ENCODE assay signal across 8 mouse cellular contexts in the genomic region with DNA sequence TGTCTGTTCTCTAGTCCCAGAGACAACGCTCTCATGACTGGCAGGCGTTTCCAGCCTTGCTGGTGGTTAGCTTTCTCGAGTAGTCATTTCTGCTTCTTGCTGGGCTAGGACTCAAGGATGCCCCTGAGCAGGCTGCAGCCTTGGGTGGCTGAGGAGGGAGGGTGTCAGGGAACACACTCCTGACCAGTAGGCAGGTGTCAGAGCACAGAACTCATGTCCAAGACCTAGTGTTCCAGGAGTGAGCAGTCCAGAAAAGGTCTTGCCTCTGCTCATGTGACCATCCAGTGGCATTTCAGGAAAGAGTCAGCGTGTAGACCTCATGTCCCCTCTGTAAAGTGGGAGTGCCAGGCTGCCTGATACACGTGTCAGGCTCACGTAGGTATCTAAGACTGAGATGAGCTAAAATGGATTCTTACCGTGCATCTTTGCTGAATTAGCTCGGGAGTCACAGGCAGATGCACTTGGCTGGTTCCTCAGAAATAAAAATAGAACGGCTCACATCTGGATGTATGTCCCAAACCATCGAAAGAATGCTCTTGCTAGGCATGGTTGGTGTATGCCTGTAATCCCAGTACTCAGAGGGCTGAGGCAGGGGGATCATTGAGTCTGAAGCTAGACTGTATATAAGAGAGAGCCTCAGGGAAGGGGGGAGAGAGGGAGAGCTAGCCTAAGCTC.
DNase-seq lines count a peak whose midpoint lies in the region; ATAC-seq lines count a peak whose summit lies in the region.

No protein-coding gene starts in this region.

- no peak overlapping the region for H3K4me3 ChIP-seq in hindbrain, embryonic 12.5 days
- H3K4me3 ChIP-seq in hindbrain, embryonic 11.5 days (ENCODE audit: low read depth, low read length): no peak overlapping the region
- peak overlapping the region; percentile 44; the same call in 1 of the 2 replicates for H3K4me3 ChIP-seq in embryonic facial prominence, embryonic 10.5 days
- no peak overlapping the region for H3K4me3 ChIP-seq in hindbrain, embryonic 15.5 days
- no peak overlapping the region for H3K4me3 ChIP-seq in midbrain, embryonic 13.5 days (replicated peaks)

- ATAC-seq in hindbrain, embryonic 12.5 days (ENCODE audit: low FRiP score): no peak
- ATAC-seq in hindbrain, embryonic 11.5 days (ENCODE audit: low FRiP score): no peak
- ATAC-seq in hindbrain, embryonic 15.5 days (ENCODE audit: low FRiP score, low read depth): no peak
- no peak for ATAC-seq in midbrain, embryonic 13.5 days
- ATAC-seq in monocyte, adult 5-6 weeks (replicated peaks; ENCODE audit: insufficient number of reproducible peaks, low FRiP score, low TSS enrichment, poor library complexity, severe bottlenecking): no peak; the same call in 1 of the 2 replicates

- DNase-seq in hindbrain, embryonic 11.5 days (ENCODE audit: low spot score): no peak
- no peak for DNase-seq in embryonic facial prominence, embryonic 10.5 days (ENCODE audit: low spot score)
- no peak for DNase-seq in cerebellum, postnatal 4 days (ENCODE audit: low spot score in 2 of 2)
- no peak for DNase-seq in layer of hippocampus, adult 9-10 months (ENCODE audit: low spot score)

- no peaks in the 10 kb centered on the region for H3K27me3 ChIP-seq in hindbrain, embryonic 12.5 days
- H3K27me3 ChIP-seq in hindbrain, embryonic 11.5 days (ENCODE audit: control insufficient read depth, insufficient read depth, low read length): no peaks in the 10 kb centered on the region
- H3K27me3 ChIP-seq in embryonic facial prominence, embryonic 10.5 days (replicated peaks; ENCODE audit: low read depth, poor library complexity, severe bottlenecking): no peaks in the 10 kb centered on the region
- no peaks in the 10 kb centered on the region for H3K27me3 ChIP-seq in hindbrain, embryonic 15.5 days
- no peaks in the 10 kb centered on the region for H3K27me3 ChIP-seq in midbrain, embryonic 13.5 days

- H3K27ac ChIP-seq in hindbrain, embryonic 12.5 days: peak overlapping the region; percentile 65; the same call in 1 of the 2 replicates
- no peak overlapping the region for H3K27ac ChIP-seq in hindbrain, embryonic 11.5 days (ENCODE audit: low read depth, low read length)
- H3K27ac ChIP-seq in embryonic facial prominence, embryonic 10.5 days (replicated peaks): peak overlapping the region; percentile 85
- peak overlapping the region; percentile 81; the same call in 1 of the 2 replicates for H3K27ac ChIP-seq in hindbrain, embryonic 15.5 days (replicated peaks)
- H3K27ac ChIP-seq in midbrain, embryonic 13.5 days: peak overlapping the region; percentile 49

- no peak overlapping the region for H3K4me2 ChIP-seq in hindbrain, embryonic 12.5 days (replicated peaks)
- no peak overlapping the region for H3K4me2 ChIP-seq in hindbrain, embryonic 11.5 days (replicated peaks; ENCODE audit: low read depth, low read length)
- no peak overlapping the region for H3K4me2 ChIP-seq in hindbrain, embryonic 15.5 days
- H3K4me2 ChIP-seq in midbrain, embryonic 13.5 days (replicated peaks): no peak overlapping the region

- H3K36me3 ChIP-seq in hindbrain, embryonic 12.5 days: peaks cover 27% of the 10 kb centered on the region
- H3K36me3 ChIP-seq in hindbrain, embryonic 11.5 days (ENCODE audit: control insufficient read depth, insufficient read depth, low read length): peaks cover 11% of the 10 kb centered on the region; the same call in 1 of the 2 replicates
- H3K36me3 ChIP-seq in embryonic facial prominence, embryonic 10.5 days (replicated peaks): peaks cover 35% of the 10 kb centered on the region
- H3K36me3 ChIP-seq in hindbrain, embryonic 15.5 days: peaks cover 16% of the 10 kb centered on the region
- H3K36me3 ChIP-seq in midbrain, embryonic 13.5 days: peaks cover 28% of the 10 kb centered on the region

- peaks cover 74% of the 10 kb centered on the region for H3K4me1 ChIP-seq in hindbrain, embryonic 12.5 days
- H3K4me1 ChIP-seq in hindbrain, embryonic 11.5 days (replicated peaks; ENCODE audit: control insufficient read depth, insufficient read depth, low read length): peaks cover 29% of the 10 kb centered on the region
- peaks cover 77% of the 10 kb centered on the region for H3K4me1 ChIP-seq in embryonic facial prominence, embryonic 10.5 days
- peaks cover 75% of the 10 kb centered on the region for H3K4me1 ChIP-seq in hindbrain, embryonic 15.5 days (replicated peaks)
- peaks cover 73% of the 10 kb centered on the region for H3K4me1 ChIP-seq in midbrain, embryonic 13.5 days (replicated peaks)

- H3K9ac ChIP-seq in hindbrain, embryonic 12.5 days: peak overlapping the region; percentile 19; the same call in 1 of the 2 replicates
- H3K9ac ChIP-seq in hindbrain, embryonic 11.5 days (ENCODE audit: low read depth, low read length): no peak overlapping the region
- no peak overlapping the region for H3K9ac ChIP-seq in hindbrain, embryonic 15.5 days
- H3K9ac ChIP-seq in midbrain, embryonic 13.5 days (replicated peaks): peak overlapping the region; percentile 10; the same call in 1 of the 2 replicates

- WGBS in hindbrain, embryonic 12.5 days: 63% methylated on average over 10 of the region's 10 CpGs
- 70% methylated on average over 10 of the region's 10 CpGs for WGBS in hindbrain, embryonic 11.5 days
- 65% methylated on average over 10 of the region's 10 CpGs for WGBS in embryonic facial prominence, embryonic 10.5 days
- WGBS in hindbrain, embryonic 15.5 days: 45% methylated on average over 10 of the region's 10 CpGs
- WGBS in midbrain, embryonic 13.5 days: 63% methylated on average over 10 of the region's 10 CpGs

- no peaks in the 10 kb centered on the region for H3K9me3 ChIP-seq in hindbrain, embryonic 12.5 days (replicated peaks)
- no peaks in the 10 kb centered on the region for H3K9me3 ChIP-seq in hindbrain, embryonic 11.5 days (ENCODE audit: control insufficient read depth, low read length)
- H3K9me3 ChIP-seq in embryonic facial prominence, embryonic 10.5 days: no peaks in the 10 kb centered on the region
- H3K9me3 ChIP-seq in hindbrain, embryonic 15.5 days: no peaks in the 10 kb centered on the region
- no peaks in the 10 kb centered on the region for H3K9me3 ChIP-seq in midbrain, embryonic 13.5 days

Comparison
In these comparisons a context has a peak if more than half of its experiments do, and no peak if none do; other contexts are left out.
1. H3K9ac ChIP-seq: peak in hindbrain, embryonic 12.5 days (single experiment) and midbrain, embryonic 13.5 days (single experiment); none in hindbrain, embryonic 11.5 days (single experiment) and hindbrain, embryonic 15.5 days (single experiment).